In the genomic region with DNA sequence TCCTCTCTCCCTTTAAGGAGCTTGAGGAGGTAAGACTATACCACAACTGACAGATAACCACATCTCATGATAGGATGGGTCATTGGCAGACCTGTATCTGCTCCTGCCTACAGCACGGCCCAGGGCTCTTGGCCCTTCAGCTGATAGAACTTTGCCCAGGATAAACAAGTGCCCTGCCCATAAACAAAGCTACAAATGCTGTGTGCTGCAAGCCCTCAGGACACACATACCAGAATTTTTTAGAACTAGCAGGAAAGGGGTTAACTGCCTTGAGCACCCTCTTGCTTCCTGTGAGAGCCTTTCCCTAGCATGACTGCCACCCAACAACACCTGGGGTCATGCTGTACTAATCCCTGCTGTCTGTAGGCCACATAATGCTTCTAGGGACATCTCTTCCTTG, we compare ENCODE assay signal across 18 mouse cellular contexts.
"Had no signal": no experiment of that assay in that cellular context is flagged by ENCODE, and none has a peak within 500 bp of the region (broad histone marks: within the 10 kb centered on the region; RNA-seq: fewer than 3 reads in every experiment).

No protein-coding gene starts in this region.

- H3K9me3 ChIP-seq: midbrain, embryonic 10.5 days; midbrain, embryonic 13.5 days; midbrain, embryonic 15.5 days had no signal

- H3K4me3 ChIP-seq: midbrain, embryonic 10.5 days; midbrain, embryonic 13.5 days; midbrain, embryonic 15.5 days; myocyte; neural tube, embryonic 13.5 days; neural tube, embryonic 15.5 days had no signal

- H3K27me3 ChIP-seq: midbrain, embryonic 13.5 days; midbrain, embryonic 15.5 days; neural tube, embryonic 13.5 days; neural tube, embryonic 15.5 days had no signal

- H3K4me2 ChIP-seq: lung, embryonic 14.5 days; midbrain, embryonic 13.5 days; midbrain, embryonic 15.5 days; neural tube, embryonic 13.5 days; neural tube, embryonic 15.5 days had no signal

- H3K36me3 ChIP-seq: midbrain, embryonic 10.5 days; midbrain, embryonic 13.5 days; midbrain, embryonic 15.5 days; neural tube, embryonic 13.5 days; neural tube, embryonic 15.5 days had no signal

- ATAC-seq: midbrain, embryonic 13.5 days; midbrain, embryonic 15.5 days had no signal

- H3K9ac ChIP-seq: lung, embryonic 14.5 days; midbrain, embryonic 13.5 days; midbrain, embryonic 15.5 days; neural tube, embryonic 13.5 days; neural tube, embryonic 15.5 days had no signal

- DNase-seq: lung, adult 18-20 months; lung, embryonic 14.5 days; lung, postnatal 10 days; lung, postnatal 4 days; retina, postnatal 1 day; right cerebral cortex, adult 18-20 months; right cerebral cortex, postnatal 25 days; right cerebral cortex, postnatal 4 days; spleen, adult 18-20 months; thymus, adult 18-20 months; thymus, postnatal 25 days; thymus, postnatal 4 days had no signal

- H3K4me1 ChIP-seq: midbrain, embryonic 10.5 days; midbrain, embryonic 13.5 days had no signal

- H3K27ac ChIP-seq: midbrain, embryonic 10.5 days; midbrain, embryonic 13.5 days; midbrain, embryonic 15.5 days; neural tube, embryonic 13.5 days had no signal
